Mouse (Mus musculus): ENCODE results near the gene Nudt2. TPM values are rescaled to one million over a fixed set of nuclear protein-coding genes. Genes with fewer than 3 reads are reported as not detected.

Nudt2 gene
- polyA plus RNA-seq, 1 experiment: 4.3 TPM

DNA sequence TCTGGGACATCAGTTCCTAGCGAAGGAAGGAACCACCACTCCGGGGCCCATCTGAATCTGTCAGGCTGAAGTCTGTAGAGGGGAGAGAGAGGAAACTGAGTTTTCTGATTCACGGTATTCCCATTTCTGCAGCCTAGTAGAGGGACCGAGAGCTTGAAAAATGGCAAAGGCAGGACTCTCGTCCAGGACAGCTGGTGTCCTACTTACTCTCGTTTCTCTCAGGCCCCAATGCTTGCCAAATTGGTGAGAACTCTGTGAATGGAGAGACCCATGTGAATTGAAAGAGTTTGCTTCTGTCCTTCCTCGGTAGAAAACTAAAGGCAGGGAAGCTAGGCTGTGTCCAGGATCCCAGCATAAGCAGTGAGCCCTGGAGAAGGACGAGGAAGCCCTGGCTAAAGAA lies 34.7 kb downstream of the Nudt2 start:
- H3K4me3 ChIP-seq (ENCODE audit: extremely low read depth, insufficient read depth, insufficient read length): no peak overlapping the region
- no peak overlapping the region for H3K27ac ChIP-seq (ENCODE audit: insufficient read depth, low read length)
- peaks cover 10% of the 10 kb centered on the region for H3K4me1 ChIP-seq (ENCODE audit: control insufficient read depth, insufficient read depth, insufficient read length)
- WGBS: 73% methylated on average over 8 of the region's 8 CpGs
- DNase-seq (ENCODE audit: low read depth in 1 of 2, low spot score in 2 of 2): no peak
- TF ChIP-seq CTCF (IDR thresholded peaks at IDR 0.05; ENCODE audit: extremely low read depth, insufficient read depth, insufficient read length, insufficient replicate concordance) (no peak), POLR2A (IDR thresholded peaks at IDR 0.05; ENCODE audit: low read depth, low read length) (no peak)
- no peaks in the 10 kb centered on the region for H3K36me3 ChIP-seq (ENCODE audit: control insufficient read depth, insufficient read depth, low read length)
- H3K27me3 ChIP-seq (ENCODE audit: control insufficient read depth, insufficient read depth, low read length): peaks cover 10% of the 10 kb centered on the region

DNA sequence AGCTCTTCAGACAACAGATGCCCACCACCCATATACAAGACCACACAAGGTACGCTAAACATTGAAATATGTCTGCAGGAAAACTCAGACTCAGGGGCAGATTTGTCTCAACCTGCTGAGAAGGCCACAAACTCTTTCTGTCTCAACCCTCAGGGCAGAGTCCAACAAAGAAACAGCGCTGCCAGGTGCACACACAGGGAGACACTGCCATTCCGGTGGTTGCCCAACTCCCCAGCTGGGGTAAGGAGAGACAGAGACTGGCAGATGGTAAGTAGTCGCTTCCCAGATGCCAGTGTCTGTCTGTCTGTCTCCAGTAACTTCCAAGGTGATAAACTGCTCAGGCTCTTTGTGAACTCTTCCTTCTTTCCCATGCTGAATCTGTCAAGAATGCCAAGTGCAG lies 35.8 kb downstream of the Nudt2 start:
- no peak overlapping the region for H3K4me3 ChIP-seq (ENCODE audit: extremely low read depth, insufficient read depth, insufficient read length)
- peaks cover 10% of the 10 kb centered on the region for H3K27me3 ChIP-seq (ENCODE audit: control insufficient read depth, insufficient read depth, low read length)
- peaks cover 10% of the 10 kb centered on the region for H3K4me1 ChIP-seq (ENCODE audit: control insufficient read depth, insufficient read depth, insufficient read length)
- H3K36me3 ChIP-seq (ENCODE audit: control insufficient read depth, insufficient read depth, low read length): no peaks in the 10 kb centered on the region
- no peak for DNase-seq (ENCODE audit: low read depth in 1 of 2, low spot score in 2 of 2)
- 79% methylated on average over 4 of the region's 4 CpGs for WGBS
- H3K27ac ChIP-seq (ENCODE audit: insufficient read depth, low read length): no peak overlapping the region
- TF ChIP-seq POLR2A (IDR thresholded peaks at IDR 0.05; ENCODE audit: low read depth, low read length) (no peak), CTCF (IDR thresholded peaks at IDR 0.05; ENCODE audit: extremely low read depth, insufficient read depth, insufficient read length, insufficient replicate concordance) (no peak)

DNA sequence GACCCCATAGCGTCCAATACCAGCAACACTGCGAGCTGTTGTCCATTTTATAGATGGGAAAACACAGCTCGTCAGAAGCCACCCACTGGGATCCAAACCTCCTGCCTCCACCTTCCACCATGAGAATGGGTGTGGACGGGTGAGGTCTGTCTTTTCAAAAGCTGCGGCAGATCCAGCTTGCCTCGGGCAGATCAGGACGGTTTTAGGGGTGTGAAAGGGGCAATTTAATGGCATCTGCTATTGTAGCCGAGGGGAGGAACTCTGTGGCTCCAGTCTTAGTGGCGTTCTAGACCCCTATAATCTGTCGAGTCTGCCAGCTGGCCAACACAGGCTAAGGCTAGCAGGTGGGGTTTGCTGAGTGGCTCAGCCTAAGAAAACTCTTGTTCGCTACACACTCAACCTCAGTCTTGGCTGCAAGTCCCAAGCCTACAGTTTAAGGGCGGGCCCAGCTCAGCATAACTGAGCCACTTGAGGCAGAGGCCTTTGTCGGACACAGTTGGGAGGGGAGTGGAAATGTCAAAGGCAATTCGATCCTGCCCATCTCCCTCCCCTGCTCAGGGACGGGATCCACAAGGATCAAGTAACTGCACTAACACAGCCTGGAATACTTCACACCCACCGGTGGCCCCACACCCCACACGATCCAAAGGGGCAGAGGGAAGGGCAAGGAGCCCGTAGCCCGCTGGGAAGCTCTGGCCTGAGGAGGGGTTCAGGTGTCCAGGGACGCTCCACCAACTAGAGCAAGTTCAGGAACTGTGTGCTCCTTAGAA lies 37.4 kb downstream of the Nudt2 start:
- Histone ChIP-seq H3K4me3 (ENCODE audit: extremely low read depth, insufficient read depth, insufficient read length) (peak overlapping the region; percentile 41; the same call in 1 of the 2 replicates), H3K27me3 (ENCODE audit: control insufficient read depth, insufficient read depth, low read length) (peaks cover 12% of the 10 kb centered on the region), H3K27ac (ENCODE audit: insufficient read depth, low read length) (no peak overlapping the region), H3K4me1 (ENCODE audit: control insufficient read depth, insufficient read depth, insufficient read length) (peaks cover 19% of the 10 kb centered on the region), H3K36me3 (ENCODE audit: control insufficient read depth, insufficient read depth, low read length) (no peaks in the 10 kb centered on the region)
- DNase-seq (ENCODE audit: low read depth in 1 of 2, low spot score in 2 of 2): no peak
- 26% methylated on average over 20 of the region's 20 CpGs for WGBS
- TF ChIP-seq CTCF (IDR thresholded peaks at IDR 0.05; ENCODE audit: extremely low read depth, insufficient read depth, insufficient read length, insufficient replicate concordance) (no peak), POLR2A (IDR thresholded peaks at IDR 0.05; ENCODE audit: low read depth, low read length) (no peak)

DNA sequence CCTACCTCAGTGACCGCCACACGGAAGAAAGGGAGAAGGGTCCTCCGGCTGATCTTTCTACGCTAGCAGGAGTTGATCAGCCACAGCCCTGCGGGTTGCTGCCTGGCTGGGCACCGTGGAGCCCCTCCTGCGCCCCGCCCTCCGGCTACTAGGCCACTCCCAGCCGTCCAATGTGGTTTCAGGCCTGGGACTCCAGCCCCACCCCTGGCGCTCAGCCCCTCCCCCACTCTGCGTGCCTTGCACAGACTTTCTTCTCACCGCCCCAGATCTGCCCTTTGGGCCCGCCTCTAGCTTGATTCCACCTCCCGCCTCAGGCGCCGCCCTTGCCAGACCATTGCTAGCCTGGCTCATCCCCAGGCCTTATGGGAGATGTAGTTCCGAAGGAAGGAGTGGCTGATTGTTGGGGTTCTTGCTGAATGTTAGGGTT lies 38.0 kb downstream of the Nudt2 start, which contains the start of gene AI464131:
Gene AI464131, minus strand, starts transcription at position 91 of the 427 bp plus-strand sequence.
- Histone ChIP-seq H3K4me3 (ENCODE audit: extremely low read depth, insufficient read depth, insufficient read length) (peak within 1 kb of the TSS; percentile 41; the same call in 1 of the 2 replicates), H3K27me3 (ENCODE audit: control insufficient read depth, insufficient read depth, low read length) (peaks cover 9% of the 10 kb centered on the region), H3K27ac (ENCODE audit: insufficient read depth, low read length) (no peak within 1 kb of the TSS), H3K36me3 (ENCODE audit: control insufficient read depth, insufficient read depth, low read length) (no peaks in the 10 kb centered on the region), H3K4me1 (ENCODE audit: control insufficient read depth, insufficient read depth, insufficient read length) (peaks cover 15% of the 10 kb centered on the region)
- WGBS: 5% methylated on average over 18 of the region's 18 CpGs
- TF ChIP-seq CTCF (IDR thresholded peaks at IDR 0.05; ENCODE audit: extremely low read depth, insufficient read depth, insufficient read length, insufficient replicate concordance) (no peak), POLR2A (IDR thresholded peaks at IDR 0.05; ENCODE audit: low read depth, low read length) (no peak)
- DNase-seq (ENCODE audit: low read depth in 1 of 2, low spot score in 2 of 2): peak; percentile 18 to 56

DNA sequence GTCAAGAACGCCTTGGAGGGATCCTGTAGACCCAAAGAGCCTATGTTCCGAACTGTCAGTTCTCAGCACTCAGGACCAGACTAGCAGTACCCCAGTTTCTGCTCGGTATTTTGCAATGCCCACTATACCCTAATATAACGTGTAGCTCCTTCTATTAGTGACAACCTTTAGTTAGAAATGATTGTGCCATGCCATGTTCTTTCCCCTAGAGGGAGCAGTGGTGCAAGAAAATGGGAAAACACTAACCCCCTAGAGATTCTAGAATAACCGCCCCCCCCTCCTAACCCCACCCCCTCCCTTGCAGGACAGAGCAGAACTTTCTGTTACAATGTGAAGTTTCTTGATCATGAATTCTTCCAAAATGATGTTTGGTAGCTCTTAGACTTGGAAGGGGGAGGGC lies 39.4 kb downstream of the Nudt2 start:
- H3K4me1 ChIP-seq (ENCODE audit: control insufficient read depth, insufficient read depth, insufficient read length): peaks cover 10% of the 10 kb centered on the region
- TF ChIP-seq POLR2A (IDR thresholded peaks at IDR 0.05; ENCODE audit: low read depth, low read length): no peak
- no peak for TF ChIP-seq CTCF (IDR thresholded peaks at IDR 0.05; ENCODE audit: extremely low read depth, insufficient read depth, insufficient read length, insufficient replicate concordance)
- no peaks in the 10 kb centered on the region for H3K36me3 ChIP-seq (ENCODE audit: control insufficient read depth, insufficient read depth, low read length)
- H3K4me3 ChIP-seq (ENCODE audit: extremely low read depth, insufficient read depth, insufficient read length): no peak overlapping the region
- H3K27ac ChIP-seq (ENCODE audit: insufficient read depth, low read length): no peak overlapping the region
- H3K27me3 ChIP-seq (ENCODE audit: control insufficient read depth, insufficient read depth, low read length): peaks cover 3% of the 10 kb centered on the region
- no peak for DNase-seq (ENCODE audit: low read depth in 1 of 2, low spot score in 2 of 2)
- 77% methylated on average over 5 of the region's 5 CpGs for WGBS

DNA sequence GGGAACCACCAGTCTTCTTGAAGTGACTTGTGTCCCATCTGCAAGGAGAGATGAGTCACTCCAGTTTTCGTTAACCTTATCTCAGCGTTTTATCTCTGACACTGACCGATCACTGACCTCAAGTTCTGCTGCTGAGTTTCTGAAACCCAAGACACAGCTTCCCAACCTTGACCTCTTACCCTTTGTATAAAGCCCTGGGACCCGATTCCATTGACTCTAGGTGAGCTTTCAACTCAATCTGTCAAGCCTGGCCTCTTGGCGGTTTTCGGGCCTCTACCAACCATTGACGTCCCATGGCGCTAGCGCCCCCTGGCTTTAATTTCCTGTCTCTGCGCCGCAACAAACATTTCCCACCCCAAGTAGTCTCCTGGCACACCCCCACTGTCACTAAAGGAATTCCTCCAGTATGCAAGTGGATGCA lies 40.2 kb downstream of the Nudt2 start:
- H3K4me1 ChIP-seq (ENCODE audit: control insufficient read depth, insufficient read depth, insufficient read length): peaks cover 10% of the 10 kb centered on the region
- TF ChIP-seq CTCF (IDR thresholded peaks at IDR 0.05; ENCODE audit: extremely low read depth, insufficient read depth, insufficient read length, insufficient replicate concordance) (no peak), POLR2A (IDR thresholded peaks at IDR 0.05; ENCODE audit: low read depth, low read length) (no peak)
- WGBS: 69% methylated on average over 11 of the region's 11 CpGs
- H3K4me3 ChIP-seq (ENCODE audit: extremely low read depth, insufficient read depth, insufficient read length): no peak overlapping the region
- peaks cover 3% of the 10 kb centered on the region for H3K27me3 ChIP-seq (ENCODE audit: control insufficient read depth, insufficient read depth, low read length)
- no peaks in the 10 kb centered on the region for H3K36me3 ChIP-seq (ENCODE audit: control insufficient read depth, insufficient read depth, low read length)
- H3K27ac ChIP-seq (ENCODE audit: insufficient read depth, low read length): no peak overlapping the region
- no peak for DNase-seq (ENCODE audit: low read depth in 1 of 2, low spot score in 2 of 2)

DNA sequence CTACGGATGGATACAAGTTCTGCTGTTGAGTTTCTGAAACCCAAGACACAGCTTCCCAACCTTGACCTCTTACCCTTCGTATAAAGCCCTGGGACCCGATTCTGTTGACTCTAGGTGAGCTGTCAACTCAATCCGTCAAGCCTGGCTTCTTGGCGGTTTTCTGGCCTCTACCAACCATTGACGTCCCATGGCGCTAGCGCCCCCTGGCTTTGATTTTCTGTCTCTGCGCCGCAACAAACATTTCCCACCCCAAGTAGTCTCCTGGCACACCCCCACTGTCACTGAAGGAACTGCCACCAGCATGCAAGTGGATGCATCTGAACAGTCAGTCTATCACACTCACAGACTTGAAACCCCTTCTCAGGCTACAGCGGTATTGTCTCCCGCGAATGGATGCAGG lies 41.2 kb downstream of the Nudt2 start:
- 17% methylated on average over 13 of the region's 13 CpGs for WGBS
- DNase-seq (ENCODE audit: low read depth in 1 of 2, low spot score in 2 of 2): peak in 1 of 2 experiments; percentile 16
- Histone ChIP-seq H3K4me1 (ENCODE audit: control insufficient read depth, insufficient read depth, insufficient read length) (peaks cover 10% of the 10 kb centered on the region), H3K36me3 (ENCODE audit: control insufficient read depth, insufficient read depth, low read length) (no peaks in the 10 kb centered on the region), H3K27ac (ENCODE audit: insufficient read depth, low read length) (no peak overlapping the region), H3K27me3 (ENCODE audit: control insufficient read depth, insufficient read depth, low read length) (peaks cover 3% of the 10 kb centered on the region; the same call in 1 of the 2 replicates), H3K4me3 (ENCODE audit: extremely low read depth, insufficient read depth, insufficient read length) (no peak overlapping the region)
- no peak for TF ChIP-seq POLR2A (IDR thresholded peaks at IDR 0.05; ENCODE audit: low read depth, low read length)
- 0 out of 2 replicates have a peak, but pooled peaks have one; percentile 1 for TF ChIP-seq CTCF (IDR thresholded peaks at IDR 0.05; ENCODE audit: extremely low read depth, insufficient read depth, insufficient read length, insufficient replicate concordance)

Data from spleen, adult 2 months (tissue).